Mouse (Mus musculus): ENCODE data around the gene Ulk4. TPM values are rescaled to one million over a fixed set of nuclear protein-coding genes. Genes with fewer than 3 reads are reported as not detected.

Ulk4 gene
- polyA plus RNA-seq, 1 experiment from 2014 or later = 143 TPM

DNA sequence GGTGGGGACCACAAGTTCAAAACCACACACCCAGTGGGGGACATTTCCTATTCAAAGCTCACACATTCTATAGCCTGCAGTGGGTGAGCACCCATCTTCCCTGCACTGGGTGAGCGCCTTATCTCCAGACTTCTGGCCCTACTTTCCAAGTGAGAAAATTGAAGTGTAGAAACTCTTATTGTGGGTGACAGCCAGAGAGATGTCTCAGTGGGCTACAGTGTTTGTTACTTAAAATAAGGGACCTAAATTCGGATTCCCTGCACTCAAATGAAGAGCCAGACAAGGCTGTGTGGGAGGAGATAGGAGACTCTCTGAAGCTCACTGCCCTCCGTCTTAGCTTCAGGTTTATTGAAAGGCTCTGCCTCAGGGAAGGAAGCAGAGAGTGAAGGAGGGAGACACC, 202.3 kb downstream of the Ulk4 start:
- no peak overlapping the region for H3K9ac ChIP-seq
- no peaks in the 10 kb centered on the region for H3K36me3 ChIP-seq
- H3K27me3 ChIP-seq = no peaks in the 10 kb centered on the region
- no peak for ATAC-seq (ENCODE audit: insufficient number of reproducible peaks, low FRiP score, low TSS enrichment, low read depth)
- peaks cover 31% of the 10 kb centered on the region for H3K4me1 ChIP-seq
- H3K4me2 ChIP-seq (replicated peaks) = no peak overlapping the region
- no peak overlapping the region for H3K4me3 ChIP-seq (replicated peaks)
- no peak overlapping the region for H3K27ac ChIP-seq (replicated peaks)
- WGBS = 90% methylated on average over 3 of the region's 3 CpGs
- no peaks in the 10 kb centered on the region for H3K9me3 ChIP-seq (replicated peaks)

DNA sequence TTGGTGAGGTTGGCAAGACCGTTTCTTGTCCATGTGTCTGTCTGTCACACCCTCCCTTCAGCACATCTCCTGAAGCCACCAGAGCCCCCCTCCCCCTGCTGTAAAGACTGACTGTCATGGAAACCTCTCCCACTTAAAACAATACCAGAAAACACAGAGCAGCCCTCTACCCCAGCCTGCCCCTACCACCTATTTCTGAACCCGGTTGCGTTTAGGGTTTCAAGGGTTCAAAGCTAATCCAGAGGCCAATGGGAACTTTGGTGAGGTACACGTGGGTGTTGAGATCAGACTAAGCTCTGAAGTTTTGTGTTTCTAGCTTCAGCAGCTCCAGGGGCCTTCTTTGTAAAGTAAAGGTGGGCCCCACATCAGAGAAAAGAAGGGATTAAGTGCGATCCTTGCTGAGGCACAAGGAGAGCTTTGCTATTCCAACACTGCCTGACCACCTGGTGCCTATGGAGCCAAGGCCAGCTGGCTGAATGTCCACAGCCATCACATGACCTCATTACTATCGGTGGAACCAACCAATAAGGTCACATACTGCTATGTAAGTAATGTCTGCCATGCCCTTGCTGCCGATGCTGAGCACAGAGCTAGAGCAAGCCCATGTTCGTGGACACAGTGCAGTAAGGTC, 204.8 kb downstream of the Ulk4 start:
- no peak overlapping the region for H3K9ac ChIP-seq
- no peaks in the 10 kb centered on the region for H3K36me3 ChIP-seq
- no peak for ATAC-seq (ENCODE audit: insufficient number of reproducible peaks, low FRiP score, low TSS enrichment, low read depth)

DNA sequence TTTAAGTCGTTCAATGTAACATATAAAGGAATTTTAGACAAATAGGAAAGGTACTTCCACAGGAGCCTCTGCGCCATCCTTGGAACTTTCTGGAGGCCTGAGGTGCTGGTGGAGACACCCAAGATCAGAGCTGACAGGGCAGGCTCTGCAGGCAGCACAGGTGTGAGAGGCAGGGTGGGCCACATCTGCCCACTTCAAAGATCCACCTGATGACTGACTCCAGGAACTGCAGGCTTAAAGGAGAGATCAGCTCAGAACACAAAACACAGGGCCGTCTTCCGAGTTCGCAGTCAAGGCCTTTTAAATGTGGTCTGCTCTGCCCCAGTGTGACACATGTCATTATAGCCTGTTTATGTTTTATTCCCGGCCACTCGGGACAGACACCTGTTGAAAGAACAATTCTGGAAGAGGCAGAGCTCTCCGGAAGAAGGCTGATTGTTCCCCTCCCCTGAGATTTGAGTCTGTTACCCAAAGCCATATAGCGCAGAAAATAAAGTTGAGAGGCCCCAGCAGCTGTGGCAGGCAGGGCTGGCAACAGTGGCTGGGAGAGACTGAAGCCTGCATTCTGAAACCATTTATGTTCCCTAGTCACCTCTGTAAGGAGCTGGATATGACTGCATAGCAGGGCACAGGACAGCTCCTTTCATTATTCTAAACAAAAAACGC, 205.4 kb downstream of the Ulk4 start:
- ATAC-seq (ENCODE audit: insufficient number of reproducible peaks, low FRiP score, low TSS enrichment, low read depth) = no peak
- WGBS = 44% methylated on average over 10 of the region's 10 CpGs
- Histone ChIP-seq H3K4me2 (replicated peaks) (no peak overlapping the region), H3K36me3 (no peaks in the 10 kb centered on the region), H3K4me3 (replicated peaks) (no peak overlapping the region), H3K27me3 (no peaks in the 10 kb centered on the region), H3K9ac (no peak overlapping the region), H3K27ac (replicated peaks) (no peak overlapping the region), H3K9me3 (replicated peaks) (no peaks in the 10 kb centered on the region), H3K4me1 (peaks cover 29% of the 10 kb centered on the region)

More for the DNA sequence above, 204.8 kb downstream of the Ulk4 start:
- peaks cover 24% of the 10 kb centered on the region for H3K4me1 ChIP-seq
- H3K27ac ChIP-seq (replicated peaks) = no peak overlapping the region
- H3K27me3 ChIP-seq = no peaks in the 10 kb centered on the region
- H3K4me3 ChIP-seq (replicated peaks) = no peak overlapping the region
- WGBS = 45% methylated on average over 8 of the region's 8 CpGs
- no peak overlapping the region for H3K4me2 ChIP-seq (replicated peaks)
- H3K9me3 ChIP-seq (replicated peaks) = no peaks in the 10 kb centered on the region

DNA sequence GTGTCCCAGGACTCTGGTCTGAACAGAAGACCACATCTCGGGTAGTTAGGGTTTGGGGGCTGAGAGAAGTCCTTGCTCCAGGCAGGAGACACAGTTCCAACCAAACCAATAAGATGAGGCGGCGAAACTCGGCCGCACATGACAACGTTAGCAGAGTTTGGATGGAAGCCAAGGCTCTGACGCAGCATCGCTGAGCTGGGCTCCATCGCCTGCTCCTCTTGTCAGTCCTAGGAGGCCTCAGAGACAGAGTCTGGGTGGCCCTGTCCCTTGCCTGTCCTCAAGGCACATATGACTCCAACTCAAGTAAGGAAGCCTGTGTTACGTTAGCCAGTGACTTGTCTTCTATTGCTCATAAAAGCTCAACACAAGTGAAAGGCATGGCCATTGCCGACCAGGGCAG, 205.9 kb downstream of the Ulk4 start:
- Histone ChIP-seq H3K4me3 (replicated peaks) (no peak overlapping the region), H3K36me3 (no peaks in the 10 kb centered on the region), H3K27ac (replicated peaks) (no peak overlapping the region), H3K9ac (no peak overlapping the region), H3K9me3 (replicated peaks) (no peaks in the 10 kb centered on the region), H3K27me3 (no peaks in the 10 kb centered on the region), H3K4me2 (replicated peaks) (no peak overlapping the region), H3K4me1 (peaks cover 29% of the 10 kb centered on the region)
- ATAC-seq (ENCODE audit: insufficient number of reproducible peaks, low FRiP score, low TSS enrichment, low read depth) = no peak
- 55% methylated on average over 11 of the region's 11 CpGs for WGBS

DNA sequence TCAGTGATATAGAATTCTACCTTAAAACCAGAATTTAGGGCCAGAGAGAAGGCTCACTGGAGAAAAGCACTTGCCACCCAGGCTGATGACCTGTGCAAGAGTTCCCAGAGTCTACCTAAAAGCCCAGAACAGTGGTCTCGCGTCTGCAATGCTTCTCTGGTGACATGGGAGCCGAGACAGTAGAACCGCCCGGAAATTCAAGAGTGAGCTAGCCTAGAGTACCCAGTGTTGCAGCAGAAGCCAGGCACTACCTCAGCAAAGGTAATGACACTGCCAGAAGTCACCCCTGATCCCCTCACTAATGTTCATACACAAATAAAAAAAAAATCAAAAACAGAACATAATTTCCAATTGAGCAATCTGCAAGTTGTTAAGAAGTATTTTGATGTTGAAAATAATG, 208.9 kb downstream of the Ulk4 start:
- Histone ChIP-seq H3K36me3 (no peaks in the 10 kb centered on the region), H3K27ac (replicated peaks) (no peak overlapping the region), H3K27me3 (no peaks in the 10 kb centered on the region), H3K4me3 (replicated peaks) (no peak overlapping the region), H3K9me3 (replicated peaks) (no peaks in the 10 kb centered on the region), H3K9ac (no peak overlapping the region), H3K4me1 (peaks cover 25% of the 10 kb centered on the region), H3K4me2 (replicated peaks) (no peak overlapping the region)
- 77% methylated on average over 5 of the region's 5 CpGs for WGBS
- ATAC-seq (ENCODE audit: insufficient number of reproducible peaks, low FRiP score, low TSS enrichment, low read depth) = no peak

DNA sequence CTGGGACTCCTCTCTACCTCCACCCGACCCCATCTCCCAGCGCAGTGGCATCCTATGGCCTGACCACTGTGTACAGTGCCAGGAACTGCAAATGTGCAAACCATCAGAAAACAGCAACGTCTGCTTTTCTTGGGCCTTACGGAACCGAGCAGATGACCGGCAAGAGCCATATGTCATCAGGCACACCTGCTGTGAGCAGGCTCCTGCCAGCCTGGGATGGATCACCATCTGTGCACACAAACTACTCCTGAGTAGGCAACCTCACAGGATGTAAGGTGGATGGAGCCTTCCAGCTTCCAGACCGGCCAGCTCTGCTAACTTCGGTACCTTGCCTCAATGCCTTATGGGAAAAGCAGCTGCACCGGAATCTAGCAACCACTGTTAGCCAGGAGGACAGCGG, 210.0 kb downstream of the Ulk4 start:
- H3K9me3 ChIP-seq (replicated peaks) = no peaks in the 10 kb centered on the region
- H3K36me3 ChIP-seq = no peaks in the 10 kb centered on the region
- H3K4me1 ChIP-seq = peaks cover 20% of the 10 kb centered on the region
- ATAC-seq (ENCODE audit: insufficient number of reproducible peaks, low FRiP score, low TSS enrichment, low read depth) = no peak
- no peak overlapping the region for H3K4me2 ChIP-seq (replicated peaks)
- no peak overlapping the region for H3K9ac ChIP-seq
- no peaks in the 10 kb centered on the region for H3K27me3 ChIP-seq
- no peak overlapping the region for H3K4me3 ChIP-seq (replicated peaks)
- WGBS = 85% methylated on average over 10 of the region's 10 CpGs
- no peak overlapping the region for H3K27ac ChIP-seq (replicated peaks)

DNA sequence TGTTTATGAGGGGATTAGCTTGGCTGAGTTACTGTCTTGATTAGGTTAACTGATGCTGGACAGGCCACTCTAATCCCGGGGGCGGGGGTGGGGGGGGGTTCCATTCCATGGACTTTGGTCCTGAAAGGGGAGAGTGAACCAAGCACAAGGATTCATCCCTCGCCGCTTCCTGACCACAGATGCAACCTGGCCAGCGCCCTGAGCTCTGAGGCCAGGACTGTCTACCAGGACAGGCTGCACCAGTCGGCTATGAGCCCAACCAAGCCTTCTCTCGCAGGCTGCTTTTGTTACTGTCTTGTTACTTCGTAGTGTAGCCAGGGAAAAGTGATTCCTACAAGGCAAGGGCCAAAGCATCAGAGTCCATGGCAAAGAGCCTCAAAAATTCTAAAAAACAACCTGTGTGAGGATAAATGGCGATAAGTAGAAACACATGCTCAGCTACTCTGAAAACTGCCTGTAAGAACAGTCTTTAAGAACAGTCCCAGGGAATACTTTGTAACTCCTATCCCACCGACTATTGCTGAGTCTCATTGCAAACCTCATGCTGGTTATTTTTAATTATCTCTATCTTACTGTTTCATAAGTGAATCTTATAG, 211.5 kb downstream of the Ulk4 start:
- 57% methylated on average over 10 of the region's 10 CpGs for WGBS
- Histone ChIP-seq H3K9ac (no peak overlapping the region), H3K36me3 (no peaks in the 10 kb centered on the region), H3K27ac (replicated peaks) (no peak overlapping the region), H3K4me1 (peaks cover 7% of the 10 kb centered on the region; the same call in 1 of the 2 replicates), H3K9me3 (replicated peaks) (no peaks in the 10 kb centered on the region), H3K27me3 (no peaks in the 10 kb centered on the region), H3K4me2 (replicated peaks) (no peak overlapping the region), H3K4me3 (replicated peaks) (no peak overlapping the region)
- ATAC-seq (ENCODE audit: insufficient number of reproducible peaks, low FRiP score, low TSS enrichment, low read depth) = no peak

DNA sequence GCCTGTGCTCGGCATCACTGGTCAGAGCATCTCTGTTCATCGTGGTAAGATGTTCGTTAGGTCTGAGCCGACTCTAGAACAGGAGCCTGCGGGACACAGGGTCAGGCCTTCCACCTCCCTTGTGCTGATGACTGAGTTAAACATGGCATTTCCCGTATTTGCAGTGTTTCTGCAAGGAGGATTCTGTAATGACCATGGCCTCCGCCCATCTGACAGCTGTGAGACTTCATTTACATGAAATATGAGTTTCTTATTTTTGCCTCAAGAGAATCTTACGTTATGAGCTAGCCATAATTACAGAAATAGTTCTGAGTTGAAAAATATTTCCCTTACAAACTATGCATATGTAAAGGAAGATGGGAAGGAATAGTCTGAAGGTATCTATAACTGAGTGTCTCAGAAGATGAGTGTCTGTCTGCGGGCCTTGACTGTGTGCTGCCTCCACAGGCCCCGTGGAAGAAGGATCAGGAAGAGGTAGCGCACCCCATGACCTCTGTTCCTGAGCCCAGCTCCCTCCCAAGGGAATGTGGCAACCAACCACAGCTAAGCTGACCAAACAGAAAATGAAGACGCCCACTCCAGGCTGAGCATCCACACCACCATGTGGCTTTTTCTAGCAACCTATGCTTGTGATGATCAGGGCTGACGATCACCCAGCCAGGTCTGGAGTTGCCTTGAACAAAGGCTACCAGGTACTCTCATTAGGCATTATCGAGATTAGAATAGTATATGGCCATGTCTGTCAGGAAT, 212.2 kb downstream of the Ulk4 start:
- Histone ChIP-seq H3K4me1 (peaks cover 7% of the 10 kb centered on the region; the same call in 1 of the 2 replicates), H3K4me2 (replicated peaks) (no peak overlapping the region), H3K27ac (replicated peaks) (no peak overlapping the region), H3K36me3 (no peaks in the 10 kb centered on the region), H3K4me3 (replicated peaks) (no peak overlapping the region), H3K9ac (no peak overlapping the region), H3K27me3 (no peaks in the 10 kb centered on the region), H3K9me3 (replicated peaks) (no peaks in the 10 kb centered on the region)
- no peak for ATAC-seq (ENCODE audit: insufficient number of reproducible peaks, low FRiP score, low TSS enrichment, low read depth)
- WGBS = 76% methylated on average over 14 of the region's 14 CpGs

DNA sequence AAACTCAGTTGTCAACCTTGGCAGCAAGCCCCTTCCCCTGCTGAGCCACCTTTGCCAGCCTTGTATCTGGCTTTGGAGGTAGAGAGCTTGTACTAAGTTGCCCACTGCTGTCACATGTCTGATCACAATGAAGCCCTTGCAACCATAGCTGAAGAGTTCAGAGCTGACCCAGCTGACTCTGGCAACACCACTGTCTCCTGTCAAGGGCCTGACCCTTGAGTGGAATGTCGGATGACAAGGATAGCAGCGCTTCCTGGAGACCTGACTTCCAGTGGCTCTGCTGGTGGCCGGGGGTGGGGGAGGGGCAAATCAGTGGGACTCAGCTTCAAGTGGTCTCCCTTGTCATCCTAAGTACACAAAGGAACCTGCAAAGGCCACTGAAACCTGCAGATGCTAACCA, 214.3 kb downstream of the Ulk4 start:
- 46% methylated on average over 3 of the region's 3 CpGs for WGBS
- Histone ChIP-seq H3K9ac (no peak overlapping the region), H3K4me2 (replicated peaks) (no peak overlapping the region), H3K4me1 (peaks cover 7% of the 10 kb centered on the region; the same call in 1 of the 2 replicates), H3K9me3 (replicated peaks) (no peaks in the 10 kb centered on the region), H3K27ac (replicated peaks) (no peak overlapping the region), H3K27me3 (no peaks in the 10 kb centered on the region), H3K4me3 (replicated peaks) (no peak overlapping the region), H3K36me3 (no peaks in the 10 kb centered on the region)
- ATAC-seq (ENCODE audit: insufficient number of reproducible peaks, low FRiP score, low TSS enrichment, low read depth) = no peak

DNA sequence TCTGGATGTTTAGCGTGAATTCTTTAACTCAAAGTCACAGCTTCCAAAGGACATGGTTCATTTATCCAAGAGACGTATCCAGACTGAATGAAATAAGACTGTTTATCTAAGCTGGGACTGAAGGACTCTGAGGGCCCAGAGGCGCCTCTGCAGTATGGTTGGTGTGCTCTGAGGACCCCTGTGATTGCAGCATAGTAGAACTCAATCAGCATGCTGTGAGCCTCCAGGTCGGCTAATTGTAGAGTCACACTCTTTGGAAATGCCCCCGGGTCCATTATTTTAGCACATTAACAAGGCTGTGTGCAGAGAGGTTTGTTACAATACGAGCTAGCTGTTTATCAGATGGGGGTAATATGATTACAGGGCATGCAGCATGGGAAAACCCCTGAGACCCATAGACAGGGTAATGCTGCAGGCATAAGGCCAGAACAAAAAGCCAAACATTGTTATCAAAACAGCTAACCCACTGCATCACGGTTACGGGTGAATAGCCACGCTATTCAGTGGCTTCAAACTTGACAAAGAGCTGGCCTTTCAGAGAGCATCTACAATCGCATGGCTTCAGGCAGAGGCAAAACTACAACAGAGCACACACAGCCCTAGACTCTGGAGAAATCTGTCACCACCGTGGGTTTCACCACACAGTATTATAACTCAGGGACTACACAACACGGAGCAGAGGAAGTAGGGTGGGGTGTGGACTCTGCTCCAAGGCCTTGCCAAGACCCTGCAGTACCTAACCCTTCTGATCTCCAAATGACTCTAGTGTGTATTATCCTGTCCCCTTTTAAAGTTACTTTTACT, 215.0 kb downstream of the Ulk4 start:
- Histone ChIP-seq H3K4me1 (peaks cover 6% of the 10 kb centered on the region; the same call in 1 of the 2 replicates), H3K4me2 (replicated peaks) (no peak overlapping the region), H3K9ac (no peak overlapping the region), H3K27me3 (no peaks in the 10 kb centered on the region), H3K4me3 (replicated peaks) (no peak overlapping the region), H3K9me3 (replicated peaks) (no peaks in the 10 kb centered on the region), H3K27ac (replicated peaks) (no peak overlapping the region), H3K36me3 (no peaks in the 10 kb centered on the region)
- WGBS = 38% methylated on average over 12 of the region's 12 CpGs
- no peak for ATAC-seq (ENCODE audit: insufficient number of reproducible peaks, low FRiP score, low TSS enrichment, low read depth)

DNA sequence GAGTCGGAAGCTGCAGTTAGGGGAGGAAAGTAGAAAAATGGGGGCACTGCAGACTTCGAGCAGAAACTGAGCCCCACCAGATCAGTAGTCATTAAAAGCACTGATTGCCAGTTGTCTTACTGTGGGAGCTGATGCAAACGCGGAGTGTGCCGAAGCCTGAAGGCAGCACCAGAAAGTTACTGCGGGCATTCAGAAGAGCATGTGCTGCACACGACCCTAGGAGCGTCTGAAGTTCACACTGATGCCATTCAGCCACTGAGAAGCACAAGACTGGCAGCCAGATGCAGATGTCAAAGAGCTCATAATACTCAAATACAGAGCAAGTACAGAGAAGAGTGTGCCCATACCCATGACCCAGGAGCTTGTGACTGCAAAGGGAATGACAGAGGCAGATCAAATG, 216.7 kb downstream of the Ulk4 start:
- Histone ChIP-seq H3K9me3 (replicated peaks) (no peaks in the 10 kb centered on the region), H3K4me2 (replicated peaks) (no peak overlapping the region), H3K36me3 (no peaks in the 10 kb centered on the region), H3K27ac (replicated peaks) (no peak overlapping the region), H3K27me3 (no peaks in the 10 kb centered on the region), H3K9ac (no peak overlapping the region), H3K4me1 (peaks cover under 1% of the 10 kb centered on the region; the same call in 1 of the 2 replicates), H3K4me3 (replicated peaks) (no peak overlapping the region)
- WGBS = 62% methylated on average over 8 of the region's 8 CpGs
- ATAC-seq (ENCODE audit: insufficient number of reproducible peaks, low FRiP score, low TSS enrichment, low read depth) = no peak
